Mouse (Mus musculus) limb, embryonic 14.5 days (tissue): ENCODE results near the gene Chst12. TPM values are rescaled to one million over a fixed set of nuclear protein-coding genes. Genes with fewer than 3 reads are reported as not detected.

Experiments
- ATAC-seq: fragments of 200-750 bp; cut with Nextera tagmentation; 2 replicates; pipeline ENCODE4 v1.8.0; 2017; ENCODE audit warnings: low read depth, moderate number of reproducible peaks, moderate TSS enrichment; ENCODE audit not compliant: low FRiP score
- DNase-seq: peaks from one replicate; pipeline ENCODE4 v3.0.0-alpha.2; 2015; ENCODE audit warnings: low spot score
- H3K27ac ChIP-seq: fragments of 300-500 bp; sonication (generic); replicated peaks from 2 replicates; pipeline ENCODE4 v1.5.1; 2014; ENCODE audit warnings: low read depth, mild to moderate bottlenecking, low read length, moderate library complexity, mixed read lengths
- H3K27me3 ChIP-seq: fragments of 300-500 bp; sonication (generic); 2 replicates; pipeline ENCODE4 v1.6.1; 2014; ENCODE audit warnings: low read length, mixed read lengths; ENCODE audit not compliant: control insufficient read depth, insufficient read depth
- H3K36me3 ChIP-seq: fragments of 300-500 bp; sonication (generic); 2 replicates; pipeline ENCODE4 v1.6.1; 2014; ENCODE audit warnings: mild to moderate bottlenecking, low read length, moderate library complexity, mixed read lengths; ENCODE audit not compliant: control insufficient read depth, insufficient read depth
- H3K4me1 ChIP-seq: fragments of 300-500 bp; sonication (generic); 2 replicates; pipeline ENCODE4 v1.6.1; 2014; ENCODE audit warnings: antibody characterized with exemption, low read length, mixed read lengths; ENCODE audit not compliant: control insufficient read depth, insufficient read depth
- H3K4me2 ChIP-seq: fragments of 300-500 bp; sonication (generic); replicated peaks from 2 replicates; pipeline ENCODE4 v1.6.1; 2014; ENCODE audit warnings: low read depth, mild to moderate bottlenecking, low read length, moderate library complexity; ENCODE audit not compliant: severe bottlenecking
- H3K4me3 ChIP-seq: fragments of 300-500 bp; sonication (generic); replicated peaks from 2 replicates; pipeline ENCODE4 v1.5.1; 2014; ENCODE audit warnings: low read length
- H3K9ac ChIP-seq: fragments of 300-500 bp; sonication (generic); 2 replicates; pipeline ENCODE4 v1.6.1; 2014; ENCODE audit warnings: mild to moderate bottlenecking, low read depth, low read length, moderate library complexity; ENCODE audit not compliant: severe bottlenecking
- H3K9me3 ChIP-seq: fragments of 300-500 bp; sonication (generic); 2 replicates; pipeline ENCODE4 v1.6.1; 2016; ENCODE audit warnings: low read length; ENCODE audit not compliant: control insufficient read depth
- POLR2A ChIP-seq: fragments of 200-500 bp; IDR thresholded peaks from 2 replicates; pipeline ENCODE4 v1.8.0; 2012; ENCODE audit warnings: inconsistent platforms, mild to moderate bottlenecking, moderate library complexity, borderline replicate concordance; ENCODE audit not compliant: insufficient read depth, insufficient read length; ENCODE audit errors: extremely low read depth
- WGBS: fragments of 180-500 bp; shearing (Covaris S2); extraction: QIAGEN DNeasy Blood & Tissue Kit; methylation state at CpG from one replicate; pipeline ENCODE4 v1.1.7; 2014; 5-methylcytosine and 5-hydroxymethylcytosine counted together
- polyA plus RNA-seq, 2 experiments: library from polyadenylated mRNA; depleted of rRNA in 1 of 2; stranded (reverse) in 1 of 2; unstranded in 1 of 2; fragments of >200 nt; fragmentation: Nextera tagmentation in 1 of 2; extraction: Ambion mirVana in 1 of 2; gene quantifications; 2 replicates each; pipeline versions ENCODE4 v1.2.1 to v1.2.3; 2012 to 2014

Gene Chst12
- polyA plus RNA-seq, 2 experiments, result 22.4 to 22.9 TPM

DNA sequence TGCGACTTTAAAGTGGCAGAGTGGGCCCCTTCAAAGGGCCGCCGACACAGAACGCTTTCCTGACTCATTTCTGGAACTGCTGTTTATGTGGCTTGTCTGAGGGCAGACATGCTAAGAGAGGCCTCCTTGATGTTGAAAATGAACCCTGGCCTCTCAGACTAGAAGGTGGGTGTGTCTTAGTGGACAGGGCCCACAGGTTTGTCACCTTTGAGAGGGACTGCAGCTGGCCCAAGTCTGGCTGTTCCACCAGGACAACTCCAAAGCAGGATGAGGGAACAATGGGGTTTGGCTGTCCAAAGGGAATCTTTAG lies 12.5 kb downstream of the Chst12 start:
- Histone ChIP-seq H3K36me3 (peaks cover 6% of the 10 kb centered on the region; the same call in 1 of the 2 replicates), H3K4me2 (no peak overlapping the region), H3K9me3 (no peaks in the 10 kb centered on the region), H3K9ac (no peak overlapping the region), H3K27me3 (no peaks in the 10 kb centered on the region), H3K27ac (no peak overlapping the region), H3K4me3 (no peak overlapping the region), H3K4me1 (peaks cover 3% of the 10 kb centered on the region; the same call in 1 of the 2 replicates)
- ATAC-seq, result no peak
- 78% methylated on average over 4 of the region's 4 CpGs for WGBS
- no peak for DNase-seq
- no peak for TF ChIP-seq POLR2A

DNA sequence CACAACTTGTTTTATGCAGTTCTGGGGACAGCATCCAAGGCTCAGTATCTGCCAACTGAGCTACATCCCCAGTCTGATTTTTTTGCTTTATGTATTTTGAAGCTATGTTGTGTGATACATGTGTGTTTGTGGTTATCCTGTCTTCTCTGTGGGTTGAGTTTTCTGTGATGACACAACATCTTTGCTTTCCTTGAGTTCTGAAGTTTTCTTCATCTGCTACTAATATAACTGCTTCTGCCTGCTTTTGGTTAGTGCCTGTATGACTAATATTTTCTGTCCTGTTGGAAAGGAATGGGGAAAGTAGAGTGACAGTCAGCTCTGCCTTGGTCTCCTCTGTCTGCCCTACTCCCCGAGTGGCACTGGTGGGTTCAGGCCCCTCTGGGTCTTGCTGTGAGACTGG lies 15.8 kb downstream of the Chst12 start:
- H3K4me3 ChIP-seq, result no peak overlapping the region
- H3K4me2 ChIP-seq, result no peak overlapping the region
- H3K9ac ChIP-seq, result no peak overlapping the region
- H3K4me1 ChIP-seq, result no peaks in the 10 kb centered on the region
- DNase-seq, result no peak
- H3K9me3 ChIP-seq, result no peaks in the 10 kb centered on the region
- peaks cover 30% of the 10 kb centered on the region for H3K36me3 ChIP-seq
- no peaks in the 10 kb centered on the region for H3K27me3 ChIP-seq
- no peak overlapping the region for H3K27ac ChIP-seq
- ATAC-seq, result no peak
- no peak for TF ChIP-seq POLR2A
- whole genome bisulfite sequencing, result 75% methylated on average over 1 of the region's 1 CpGs

DNA sequence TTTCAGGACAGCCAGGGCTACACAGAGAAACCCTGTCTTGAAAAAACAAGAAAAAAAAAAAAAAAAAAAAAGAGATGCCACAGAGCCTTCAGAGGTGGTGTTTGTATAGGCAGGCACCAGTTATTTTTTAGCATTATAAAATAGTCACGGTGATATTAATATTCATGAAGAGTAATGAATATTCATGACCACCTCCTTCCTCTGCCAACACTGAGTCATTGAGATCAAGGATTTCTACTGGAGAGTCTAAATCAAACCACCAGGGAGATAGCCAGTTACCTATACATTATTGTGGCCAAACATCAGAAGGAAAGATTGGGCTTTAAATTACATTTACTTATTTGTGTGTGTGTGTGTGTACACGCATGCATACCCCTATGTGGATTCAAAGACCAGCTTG lies 21.4 kb downstream of the Chst12 start:
- Histone ChIP-seq H3K9me3 (no peaks in the 10 kb centered on the region), H3K4me2 (no peak overlapping the region), H3K4me3 (no peak overlapping the region), H3K36me3 (peaks cover 45% of the 10 kb centered on the region), H3K4me1 (no peaks in the 10 kb centered on the region), H3K27me3 (no peaks in the 10 kb centered on the region), H3K9ac (no peak overlapping the region), H3K27ac (no peak overlapping the region)
- DNase-seq, result no peak
- no peak for ATAC-seq
- no peak for TF ChIP-seq POLR2A
- WGBS, result 93% methylated on average over 2 of the region's 2 CpGs

DNA sequence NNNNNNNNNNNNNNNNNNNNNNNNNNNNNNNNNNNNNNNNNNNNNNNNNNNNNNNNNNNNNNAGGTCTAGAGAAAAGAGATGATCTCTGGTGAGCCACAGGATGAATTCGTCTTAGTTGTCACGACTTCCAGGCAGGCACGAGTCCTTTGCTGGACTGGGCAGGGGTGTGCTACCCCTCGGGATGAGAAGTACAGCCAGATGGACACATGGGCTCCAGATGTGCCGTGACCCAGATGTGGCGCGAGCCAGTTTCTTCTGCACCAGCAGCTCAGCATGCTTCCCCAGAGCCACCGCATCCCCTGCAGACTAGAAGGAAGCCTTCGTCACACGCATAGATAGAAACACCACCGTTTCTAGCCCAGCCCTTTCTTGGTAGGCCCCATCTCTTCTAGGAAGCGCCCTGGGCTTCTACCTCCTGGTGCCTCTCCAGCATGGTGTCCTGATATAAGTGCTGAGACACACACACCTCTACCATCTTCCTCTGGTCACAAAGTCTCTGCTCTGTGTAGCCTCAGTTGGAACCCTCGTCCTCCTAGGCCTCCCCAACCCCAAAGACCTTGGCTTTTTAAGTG lies 32.8 kb downstream of the Chst12 start:
- Histone ChIP-seq H3K4me2 (no peak overlapping the region), H3K27me3 (no peaks in the 10 kb centered on the region), H3K36me3 (no peaks in the 10 kb centered on the region), H3K4me1 (peaks cover 5% of the 10 kb centered on the region; the same call in 1 of the 2 replicates), H3K9ac (no peak overlapping the region), H3K27ac (no peak overlapping the region), H3K4me3 (no peak overlapping the region), H3K9me3 (no peaks in the 10 kb centered on the region)
- DNase-seq (no peak), ATAC-seq (no peak)
- 23% methylated on average over 13 of the region's 13 CpGs for WGBS
- no peak for TF ChIP-seq POLR2A

DNA sequence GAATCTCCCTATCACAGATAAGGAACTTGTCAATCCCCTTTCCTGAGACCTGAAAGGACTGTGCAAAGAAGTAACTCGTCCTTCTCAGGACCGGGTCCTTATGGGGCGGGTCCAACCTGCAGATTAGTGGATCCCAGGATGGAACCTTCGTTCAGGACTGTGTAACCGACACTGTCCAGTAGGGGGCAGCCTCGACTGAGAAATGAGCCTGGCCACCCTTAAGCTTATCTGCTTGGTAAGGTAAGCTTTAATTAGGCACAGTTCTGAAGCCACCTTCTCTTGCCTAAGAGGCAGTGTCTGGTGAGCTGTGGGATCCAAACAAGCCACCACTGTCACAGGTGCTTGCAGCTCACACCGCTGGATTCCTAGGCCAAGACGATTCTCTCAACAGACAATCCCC lies 34.8 kb downstream of the Chst12 start:
- no peaks in the 10 kb centered on the region for H3K36me3 ChIP-seq
- DNase-seq, result peak; percentile 78
- 17% methylated on average over 8 of the region's 8 CpGs for WGBS
- ATAC-seq, result peak; percentile 58; the same call in 1 of the 2 replicates
- no peaks in the 10 kb centered on the region for H3K27me3 ChIP-seq
- no peak overlapping the region for H3K4me3 ChIP-seq
- peaks cover 5% of the 10 kb centered on the region; the same call in 1 of the 2 replicates for H3K4me1 ChIP-seq
- H3K4me2 ChIP-seq, result no peak overlapping the region
- no peak for TF ChIP-seq POLR2A
- H3K9ac ChIP-seq, result no peak overlapping the region
- H3K27ac ChIP-seq, result no peak overlapping the region
- H3K9me3 ChIP-seq, result no peaks in the 10 kb centered on the region

DNA sequence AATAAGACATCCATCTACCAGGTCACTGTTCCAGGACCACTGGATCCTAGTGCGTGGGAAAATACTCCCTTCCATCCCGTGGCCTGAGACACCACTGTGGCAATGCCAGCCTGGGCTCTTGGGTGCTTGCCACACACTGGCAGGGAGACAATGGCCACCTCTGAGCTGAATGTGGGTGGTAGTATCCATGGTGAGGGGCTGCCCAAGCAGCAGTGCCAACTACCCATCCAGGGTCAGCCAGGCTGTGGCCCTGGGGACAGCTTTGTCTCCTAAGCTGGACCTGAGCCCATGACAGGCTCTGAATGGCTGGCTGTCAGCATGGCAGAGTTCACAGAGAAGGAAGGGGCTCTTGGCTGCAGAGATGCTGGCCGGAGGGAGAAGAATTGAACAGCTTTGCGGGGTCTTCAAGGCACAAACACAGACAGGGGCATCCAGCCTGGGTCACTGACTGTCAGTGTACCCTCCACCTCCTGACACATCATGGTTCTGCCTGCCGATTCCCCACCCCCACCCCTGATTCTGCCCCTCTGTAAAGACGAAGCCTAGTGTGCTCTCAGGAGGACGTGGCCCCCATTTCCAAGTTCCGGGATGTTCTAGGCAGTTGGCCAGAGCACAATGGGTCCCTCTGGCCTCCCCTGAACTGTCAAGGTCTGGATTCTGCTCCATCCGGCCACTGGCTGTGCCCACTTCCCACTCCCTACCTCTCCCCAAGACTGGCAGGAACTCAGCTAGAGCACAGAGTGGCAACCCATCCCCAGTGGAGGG lies 37.6 kb downstream of the Chst12 start:
- Histone ChIP-seq H3K4me2 (no peak overlapping the region), H3K4me3 (no peak overlapping the region), H3K27ac (no peak overlapping the region), H3K9me3 (no peaks in the 10 kb centered on the region), H3K27me3 (no peaks in the 10 kb centered on the region), H3K36me3 (no peaks in the 10 kb centered on the region), H3K4me1 (no peaks in the 10 kb centered on the region), H3K9ac (no peak overlapping the region)
- WGBS, result 71% methylated on average over 9 of the region's 9 CpGs
- DNase-seq (no peak), ATAC-seq (no peak)
- no peak for TF ChIP-seq POLR2A
